Mouse (Mus musculus): Measurements from ENCODE around the gene Nans.

DNA sequence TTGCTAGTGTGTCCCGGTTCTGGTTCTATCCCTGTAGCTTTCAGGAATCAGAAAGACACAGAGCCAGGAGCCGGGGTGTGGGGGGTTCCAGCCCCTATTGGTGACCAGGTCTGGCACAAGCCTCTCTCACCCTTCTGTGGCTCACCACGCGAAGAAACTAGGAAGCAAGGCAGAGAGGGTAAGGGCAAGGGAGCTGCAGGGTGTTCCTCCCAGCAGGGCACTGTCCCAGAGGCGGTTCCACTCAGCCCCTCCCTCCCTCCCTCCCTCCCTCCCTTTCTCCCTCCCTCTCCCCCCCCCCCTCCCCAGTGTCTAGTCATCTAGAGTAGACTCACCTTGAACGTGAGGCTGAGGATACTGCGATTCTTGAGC lies 38.5 kb downstream of the Nans start:
- TF ChIP-seq CTCF (IDR thresholded peaks at IDR 0.05; ENCODE audit: borderline replicate concordance, control insufficient read depth, extremely low read depth, insufficient read depth, low read length, poor library complexity) (no peak), POLR2A (IDR thresholded peaks at IDR 0.05; ENCODE audit: control insufficient read depth, extremely low read depth, insufficient read depth, low read length, poor library complexity) (no peak)
